14 mouse cellular contexts compared by ENCODE assay signal in the genomic region with DNA sequence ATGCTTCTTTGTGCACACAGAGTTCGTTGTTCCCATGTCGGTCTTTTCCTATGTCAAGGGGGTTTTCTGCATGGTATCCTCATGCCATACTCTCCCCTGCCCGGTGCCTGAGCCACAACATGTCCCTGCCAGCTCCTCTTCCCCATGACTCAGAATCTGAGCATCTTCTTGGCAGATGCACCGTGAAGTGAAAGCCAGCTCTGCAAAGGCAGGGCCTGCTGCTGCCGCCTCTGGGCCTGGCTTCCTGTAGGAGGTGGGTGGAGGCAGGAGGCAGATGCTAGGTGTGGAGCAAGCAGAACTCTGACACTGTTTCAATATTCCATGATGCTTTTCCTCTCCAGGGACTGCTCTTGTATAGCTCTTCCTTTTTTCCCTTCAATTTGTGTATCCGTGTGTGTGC. TPM values are rescaled to one million over a fixed set of nuclear protein-coding genes. Genes with fewer than 3 reads are reported as not detected.
A peak's percentile ranks its signal among the peaks of the same experiment; 100 is the strongest.
DNase-seq lines count a peak whose midpoint lies in the region; ATAC-seq lines count a peak whose summit lies in the region.
"Had no signal": no experiment of that assay in that cellular context is flagged by ENCODE, and none has a peak within 500 bp of the region (broad histone marks: within the 10 kb centered on the region; RNA-seq: fewer than 3 reads in every experiment).

No protein-coding gene starts in this region.

- H3K4me2 ChIP-seq in midbrain, embryonic 15.5 days: no peak overlapping the region
- H3K4me2 ChIP-seq: hindbrain, embryonic 14.5 days had no signal

- peak; percentile 73 for DNase-seq in left cerebral cortex, adult 11 months (ENCODE audit: low spot score)
- no peak for DNase-seq in left cerebral cortex, postnatal 4 days
- peak; percentile 27 for DNase-seq in R1 (ENCODE audit: low read depth, low spot score)
- peak; percentile 23 for DNase-seq in induced T-regulatory cell, adult 2 months (ENCODE audit: low read depth)
- DNase-seq in right cerebral cortex, postnatal 14 days: peak; percentile 45
- no peak for DNase-seq in ovary, postnatal 14 days (ENCODE audit: low spot score)
- DNase-seq in adrenal gland, postnatal 10 days: no peak
- DNase-seq: cerebellum, adult 9-10 months; kidney, postnatal 10 days; liver had no signal

- no peak overlapping the region for H3K9ac ChIP-seq in midbrain, embryonic 15.5 days
- H3K9ac ChIP-seq: hindbrain, embryonic 14.5 days had no signal

- H3K4me3 ChIP-seq in midbrain, embryonic 15.5 days: no peak overlapping the region
- H3K4me3 ChIP-seq: heart, adult 2 months had no signal

- WGBS in midbrain, embryonic 15.5 days: 88% methylated on average over 6 of the region's 6 CpGs

- intact Hi-C loops in left cerebral cortex, postnatal 4 days (cut with DNase I): no loop called here

- H3K4me1 ChIP-seq in midbrain, embryonic 15.5 days: no peaks in the 10 kb centered on the region

- no peaks in the 10 kb centered on the region for H3K9me3 ChIP-seq in midbrain, embryonic 15.5 days

- H3K27me3 ChIP-seq in midbrain, embryonic 15.5 days (replicated peaks): no peaks in the 10 kb centered on the region

- no peak for ATAC-seq in midbrain, embryonic 15.5 days (replicated peaks)

- H3K27ac ChIP-seq in midbrain, embryonic 15.5 days: no peak overlapping the region
- H3K27ac ChIP-seq: hindbrain, embryonic 14.5 days; macrophage had no signal

- H3K36me3 ChIP-seq in midbrain, embryonic 15.5 days (replicated peaks): no peaks in the 10 kb centered on the region

RNA-seq across cellular contexts. Expression of a gene that starts 10.7 kb away (rescaled TPM):
- total RNA-seq in left cerebral cortex, postnatal 4 days (2021): 100 to 1,000 TPM; 566 to 591 TPM
- polyA plus RNA-seq in midbrain, embryonic 15.5 days (2015; fragmentation: Nextera tagmentation; extraction: Ambion mirVana): 374 and 418 TPM in 2 replicates
- total RNA-seq in adrenal gland, postnatal 10 days (2021): 10 to 100 TPM; 46.2 to 49.2 TPM

Comparison
In these comparisons a context has a peak if more than half of its experiments do, and no peak if none do; other contexts are left out.
1. DNase-seq: peak in left cerebral cortex, adult 11 months (single experiment), R1 (single experiment), induced T-regulatory cell, adult 2 months (single experiment) and right cerebral cortex, postnatal 14 days (single experiment); none in left cerebral cortex, postnatal 4 days (single experiment), ovary, postnatal 14 days (single experiment) and adrenal gland, postnatal 10 days (single experiment).
2. RNA of a gene that starts 10.7 kb away (total RNA-seq): 566 to 591 TPM in left cerebral cortex, postnatal 4 days; 46.2 to 49.2 TPM in adrenal gland, postnatal 10 days; every median in the first group is over 10 times any median in the second.